Mouse (Mus musculus) forebrain, postnatal 0 days (tissue): ENCODE measurements around the gene Tenm3. TPM values are rescaled to one million over a fixed set of nuclear protein-coding genes. Genes with fewer than 3 reads are reported as not detected.

Experiments
- ATAC-seq: fragments of 200-750 bp; cut with Nextera tagmentation; 2 replicates; pipeline ENCODE4 v1.8.0; 2017; ENCODE audit warnings: mild to moderate bottlenecking, moderate library complexity
- DNase-seq: peaks from one replicate; pipeline ENCODE4 v3.0.0-alpha.2; 2015
- H3K27ac ChIP-seq: fragments of 300-500 bp; sonication (generic); 2 replicates; pipeline ENCODE4 v1.5.1; 2014; ENCODE audit warnings: low read depth, mild to moderate bottlenecking, antibody characterized with exemption, low read length, moderate library complexity, mixed read lengths
- H3K27me3 ChIP-seq: fragments of 300-500 bp; sonication (generic); 2 replicates; pipeline ENCODE4 v1.6.1; 2014; ENCODE audit warnings: mild to moderate bottlenecking, low read length, mixed read lengths; ENCODE audit not compliant: insufficient read depth
- H3K36me3 ChIP-seq: fragments of 300-500 bp; sonication (generic); 2 replicates; pipeline ENCODE4 v1.6.1; 2014; ENCODE audit warnings: mild to moderate bottlenecking, moderate library complexity; ENCODE audit not compliant: insufficient read depth
- H3K4me1 ChIP-seq: fragments of 300-500 bp; sonication (generic); 2 replicates; pipeline ENCODE4 v1.6.1; 2014; ENCODE audit warnings: antibody characterized with exemption; ENCODE audit not compliant: insufficient read depth
- H3K4me2 ChIP-seq: fragments of 300-500 bp; sonication (generic); 2 replicates; pipeline ENCODE4 v1.6.1; 2014; ENCODE audit warnings: low read depth, mild to moderate bottlenecking, moderate library complexity
- H3K4me3 ChIP-seq: fragments of 300-500 bp; sonication (generic); 2 replicates; pipeline ENCODE4 v1.5.1; 2014; ENCODE audit warnings: low read depth, low read length, mixed read lengths
- H3K9ac ChIP-seq: fragments of 300-500 bp; sonication (generic); 2 replicates; pipeline ENCODE4 v1.6.1; 2014; ENCODE audit warnings: mild to moderate bottlenecking
- H3K9me3 ChIP-seq: fragments of 300-500 bp; sonication (generic); 2 replicates; pipeline ENCODE4 v1.6.1; 2016; ENCODE audit warnings: low read length
- CTCF ChIP-seq: sonication (generic); IDR thresholded peaks from 2 replicates; pipeline ENCODE4 v1.5.1; 2016; ENCODE audit warnings: antibody characterized with exemption, control low read depth, low read depth
- WGBS: fragments of 180-500 bp; shearing (Covaris S2); extraction: QIAGEN DNeasy Blood & Tissue Kit; methylation state at CpG from one replicate; pipeline ENCODE4 v1.1.7; 2014; 5-methylcytosine and 5-hydroxymethylcytosine counted together
- polyA plus RNA-seq: library from polyadenylated mRNA; unstranded; fragments of >200 nt; fragmentation: Nextera tagmentation; extraction: Ambion mirVana; gene quantifications from 2 replicates; pipeline ENCODE4 v1.2.1, GENCODE M21; 2015
- total RNA-seq: library from RNA; depleted of rRNA; stranded (reverse); fragments of >200 nt; gene quantifications from 2 replicates; pipeline ENCODE4 v1.2.3, GENCODE M21; 2014

Gene Tenm3
- total and polyA plus RNA-seq, 2 experiments from 2014 or later = 21.6 to 111 TPM

- no peaks in the 10 kb centered on the region for H3K27me3 ChIP-seq
- H3K36me3 ChIP-seq = no peaks in the 10 kb centered on the region
- no peak overlapping the region for H3K4me3 ChIP-seq
- no peaks in the 10 kb centered on the region for H3K4me1 ChIP-seq
- TF ChIP-seq CTCF = no peak
- DNase-seq (no peak), ATAC-seq (no peak)
- no peak overlapping the region for H3K4me2 ChIP-seq
- 62% methylated on average over 2 of the region's 2 CpGs for WGBS
- no peaks in the 10 kb centered on the region for H3K9me3 ChIP-seq
- H3K9ac ChIP-seq = no peak overlapping the region
- no peak overlapping the region for H3K27ac ChIP-seq
Observed at GRCm38 (mm10) chr8:48673476-48673875, 170.3 kb downstream of the Tenm3 start.

DNA sequence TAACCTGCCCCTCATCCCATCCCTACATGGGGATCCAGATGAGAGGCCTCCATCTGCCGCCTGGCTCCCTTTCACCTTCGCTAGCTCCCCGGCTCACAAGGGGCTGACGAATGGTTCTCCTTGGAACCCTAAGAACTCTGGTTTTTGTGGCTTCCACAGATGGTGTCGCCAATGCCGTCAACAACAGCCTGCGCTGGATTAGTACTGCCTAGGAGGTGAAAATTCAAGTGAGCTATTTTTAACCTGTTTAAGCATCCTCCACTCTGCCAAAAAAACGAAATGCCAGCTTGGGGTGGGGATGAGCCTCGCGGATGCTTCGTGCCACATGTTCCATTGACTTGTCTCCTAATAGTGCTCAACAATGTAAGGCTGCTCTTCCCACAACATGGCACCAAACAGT, 171.3 kb downstream of the Tenm3 start:
- no peak for DNase-seq

DNA sequence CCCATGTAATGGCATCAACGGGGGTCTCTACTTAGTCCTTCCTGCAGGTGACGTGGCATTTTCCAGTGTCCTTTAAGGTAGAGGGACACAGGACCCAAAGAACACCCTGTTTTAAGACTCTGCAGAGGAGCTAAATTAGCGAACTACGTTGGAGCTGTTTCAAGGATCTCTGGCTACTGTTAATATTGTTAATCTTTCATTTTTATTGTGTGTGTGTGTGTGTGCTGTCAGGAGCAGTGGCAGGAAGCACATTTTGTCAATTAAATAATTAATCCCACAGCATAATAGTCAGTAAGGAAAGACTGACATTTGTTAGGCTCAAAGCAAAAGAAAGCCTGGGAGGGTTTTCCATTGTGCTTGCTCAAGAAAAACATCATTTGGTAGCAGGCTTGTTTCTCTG, 172.4 kb downstream of the Tenm3 start:
- WGBS = 33% methylated on average over 4 of the region's 4 CpGs
- H3K36me3 ChIP-seq = no peaks in the 10 kb centered on the region
- no peaks in the 10 kb centered on the region for H3K4me1 ChIP-seq
- ATAC-seq (no peak), DNase-seq (no peak)
- H3K27me3 ChIP-seq = no peaks in the 10 kb centered on the region
- TF ChIP-seq CTCF = no peak
- H3K27ac ChIP-seq = no peak overlapping the region
- H3K4me3 ChIP-seq = no peak overlapping the region
- no peak overlapping the region; the same call in 1 of the 2 replicates for H3K4me2 ChIP-seq
- H3K9me3 ChIP-seq = no peaks in the 10 kb centered on the region
- no peak overlapping the region for H3K9ac ChIP-seq

More for the DNA sequence above, 171.3 kb downstream of the Tenm3 start:
- H3K36me3 ChIP-seq = no peaks in the 10 kb centered on the region
- no peaks in the 10 kb centered on the region for H3K9me3 ChIP-seq
- H3K9ac ChIP-seq = no peak overlapping the region
- no peak overlapping the region for H3K4me3 ChIP-seq
- no peak for TF ChIP-seq CTCF
- peak; percentile 58 for ATAC-seq
- no peak overlapping the region for H3K4me2 ChIP-seq
- whole genome bisulfite sequencing = 82% methylated on average over 11 of the region's 11 CpGs
- H3K27me3 ChIP-seq = no peaks in the 10 kb centered on the region
- no peak overlapping the region for H3K27ac ChIP-seq
- no peaks in the 10 kb centered on the region for H3K4me1 ChIP-seq

GRCm38 (mm10) chr8:48670895-48671294, 172.9 kb downstream of the Tenm3 start:
- H3K36me3 ChIP-seq = no peaks in the 10 kb centered on the region
- no peaks in the 10 kb centered on the region for H3K4me1 ChIP-seq
- no peaks in the 10 kb centered on the region for H3K27me3 ChIP-seq
- no peak overlapping the region for H3K27ac ChIP-seq
- H3K9me3 ChIP-seq = no peaks in the 10 kb centered on the region
- DNase-seq (no peak), ATAC-seq (no peak)
- H3K4me3 ChIP-seq = no peak overlapping the region
- 37% methylated on average over 3 of the region's 3 CpGs for WGBS
- no peak for TF ChIP-seq CTCF
- H3K9ac ChIP-seq = no peak overlapping the region
- H3K4me2 ChIP-seq = no peak overlapping the region; the same call in 1 of the 2 replicates

GRCm38 (mm10) chr8:48670387-48670786, 173.4 kb downstream of the Tenm3 start:
- H3K9me3 ChIP-seq = no peaks in the 10 kb centered on the region
- no peak overlapping the region for H3K4me3 ChIP-seq
- no peak for TF ChIP-seq CTCF
- no peak overlapping the region for H3K9ac ChIP-seq
- no peaks in the 10 kb centered on the region for H3K4me1 ChIP-seq
- no peak overlapping the region for H3K27ac ChIP-seq
- 70% methylated on average over 1 of the region's 1 CpGs for WGBS
- no peaks in the 10 kb centered on the region for H3K36me3 ChIP-seq
- no peaks in the 10 kb centered on the region for H3K27me3 ChIP-seq
- DNase-seq (no peak), ATAC-seq (no peak)
- H3K4me2 ChIP-seq = no peak overlapping the region

- TF ChIP-seq CTCF = no peak
- H3K9me3 ChIP-seq = no peaks in the 10 kb centered on the region
- H3K27ac ChIP-seq = no peak overlapping the region
- H3K4me2 ChIP-seq = no peak overlapping the region
- WGBS = 34% methylated on average over 3 of the region's 3 CpGs
- no peak overlapping the region for H3K9ac ChIP-seq
- DNase-seq (no peak), ATAC-seq (peak; percentile 62; the same call in 1 of the 2 replicates)
- no peak overlapping the region for H3K4me3 ChIP-seq
- no peaks in the 10 kb centered on the region for H3K36me3 ChIP-seq
- H3K27me3 ChIP-seq = no peaks in the 10 kb centered on the region
- H3K4me1 ChIP-seq = 0 out of 2 replicates have a peak, but pooled peaks cover 3% of the 10 kb centered on the region
Observed at GRCm38 (mm10) chr8:48665193-48665592, 178.6 kb downstream of the Tenm3 start.

- Histone ChIP-seq H3K27me3 (no peaks in the 10 kb centered on the region), H3K4me3 (no peak overlapping the region), H3K4me1 (no peaks in the 10 kb centered on the region), H3K4me2 (no peak overlapping the region), H3K36me3 (no peaks in the 10 kb centered on the region), H3K27ac (no peak overlapping the region), H3K9ac (no peak overlapping the region), H3K9me3 (no peaks in the 10 kb centered on the region)
- TF ChIP-seq CTCF = no peak
- DNase-seq (no peak), ATAC-seq (no peak)
- 94% methylated on average over 1 of the region's 1 CpGs for WGBS
Observed at GRCm38 (mm10) chr8:48659226-48659625, 184.5 kb downstream of the Tenm3 start.
